Mouse (Mus musculus) gastrocnemius, postnatal 10 days (tissue): ENCODE measurements around the gene Zfp296. TPM values are rescaled to one million over a fixed set of nuclear protein-coding genes. Genes with fewer than 3 reads are reported as not detected.
"Not testable (repeated sequence)": the region's sequence is repeated elsewhere in the genome, so short reads cannot be mapped to it uniquely, and the experiment has no call there.

Experiments used
- DNase-seq: peaks from one replicate; pipeline ENCODE4 v3.0.0; 2021; ENCODE audit warnings: mixed read lengths
- total RNA-seq, 2 experiments: library from RNA; stranded (reverse); gene quantifications; 2 replicates each; pipeline ENCODE4 v1.2.3; 2021

Zfp296 gene
- total RNA-seq, 2 experiments from 2014 or later: 0.21 to 0.23 TPM

DNA sequence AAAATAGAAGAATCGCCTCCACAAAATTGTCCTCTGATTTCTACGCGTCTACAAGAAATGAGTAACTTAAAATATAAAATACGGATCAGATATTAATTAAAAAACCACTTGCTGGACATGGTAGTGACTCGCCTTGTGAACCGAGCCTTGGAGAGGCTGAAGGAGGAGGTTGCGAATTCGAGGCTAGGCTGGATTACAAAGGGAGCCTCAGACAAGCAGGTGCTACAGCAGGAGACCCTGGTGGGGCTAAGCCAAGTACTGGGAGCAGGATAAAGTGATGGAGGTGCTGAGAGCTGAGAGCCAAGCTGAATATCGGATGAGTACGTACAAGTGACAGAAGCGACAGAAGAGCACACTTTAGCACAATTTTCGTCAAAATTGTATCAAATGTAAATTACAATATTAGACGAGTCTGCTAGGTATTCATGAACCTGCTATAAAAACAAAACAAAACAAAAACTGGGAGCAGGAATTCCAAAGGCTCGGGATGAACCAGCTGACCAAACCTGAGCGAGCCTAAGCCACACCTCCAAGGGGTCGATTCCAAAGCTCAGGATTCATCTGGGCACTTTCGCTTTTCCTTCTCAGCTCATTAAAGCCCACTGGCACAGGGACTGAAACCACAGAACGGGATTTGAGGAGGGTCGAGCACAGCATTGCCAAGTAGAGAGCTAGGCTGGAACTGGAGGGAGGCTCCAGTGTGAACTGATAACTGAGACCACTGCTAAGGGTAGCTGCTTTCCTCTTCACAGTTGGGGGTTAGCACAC is 14.3 kb upstream of the Zfp296 start, which contains the start of gene Ppp1r37:
Ppp1r37 (minus strand) TSS at position 434 of the 768 bp plus-strand sequence.
- peak; percentile 21 for DNase-seq

DNA sequence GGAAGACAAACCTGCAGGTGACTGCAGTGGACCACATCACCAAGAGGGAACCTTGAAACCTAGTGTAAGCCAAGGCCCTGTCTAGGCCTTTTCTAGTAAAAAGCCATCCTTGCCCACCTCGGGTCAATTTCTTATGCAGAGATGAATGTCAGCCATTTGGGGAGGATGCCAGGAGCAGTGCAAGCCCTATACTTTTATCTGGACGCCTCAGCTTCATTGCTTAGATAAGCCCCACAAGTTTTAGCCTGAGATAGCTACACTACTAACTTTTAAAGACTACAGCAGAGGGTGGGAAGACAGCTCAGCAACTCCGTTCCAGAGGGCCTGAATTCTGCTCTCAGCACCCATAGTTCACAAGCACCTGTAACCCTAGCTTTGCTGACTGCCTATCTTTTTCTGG is 13.2 kb upstream of the Zfp296 start:
- DNase-seq: no peak

DNA sequence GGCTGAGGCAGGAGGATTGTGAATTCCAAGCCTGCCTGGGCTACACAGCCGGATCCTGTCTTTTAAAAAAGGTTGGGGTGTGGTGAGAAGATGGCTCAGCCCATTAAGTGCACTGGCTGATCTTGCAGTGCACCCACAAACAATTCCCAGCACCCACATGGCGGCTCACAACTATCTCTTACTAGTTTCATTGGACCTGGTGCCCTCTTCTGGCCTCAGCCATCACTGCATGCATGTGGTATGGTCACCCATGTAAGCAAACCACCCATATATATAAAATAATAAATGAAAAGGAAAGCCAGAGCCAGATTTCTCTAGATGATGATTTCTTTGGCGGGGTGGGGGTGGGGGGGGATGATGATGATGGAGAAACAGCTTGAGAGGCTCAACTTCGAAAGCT is 12.6 kb upstream of the Zfp296 start:
- no peak for DNase-seq

DNA sequence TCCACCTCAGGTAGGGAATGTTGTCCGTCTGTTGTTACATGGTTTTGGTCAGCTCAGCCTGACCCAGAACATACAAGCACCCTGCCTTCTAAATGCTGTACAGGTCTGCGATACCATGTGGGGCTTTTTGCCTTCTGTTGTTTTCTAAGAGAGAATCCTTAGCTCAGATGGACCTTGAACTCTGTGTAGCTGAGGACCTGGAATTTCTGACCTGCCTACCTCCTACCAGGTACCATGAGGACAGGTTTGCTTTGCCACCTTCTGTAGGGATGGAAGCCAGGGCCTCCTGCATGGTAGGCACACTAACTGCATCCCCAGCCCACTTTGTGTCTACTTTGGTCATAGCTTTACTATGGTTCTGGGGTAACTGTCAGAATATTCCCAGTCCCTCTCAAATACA is 11.3 kb upstream of the Zfp296 start:
- DNase-seq: no peak

DNA sequence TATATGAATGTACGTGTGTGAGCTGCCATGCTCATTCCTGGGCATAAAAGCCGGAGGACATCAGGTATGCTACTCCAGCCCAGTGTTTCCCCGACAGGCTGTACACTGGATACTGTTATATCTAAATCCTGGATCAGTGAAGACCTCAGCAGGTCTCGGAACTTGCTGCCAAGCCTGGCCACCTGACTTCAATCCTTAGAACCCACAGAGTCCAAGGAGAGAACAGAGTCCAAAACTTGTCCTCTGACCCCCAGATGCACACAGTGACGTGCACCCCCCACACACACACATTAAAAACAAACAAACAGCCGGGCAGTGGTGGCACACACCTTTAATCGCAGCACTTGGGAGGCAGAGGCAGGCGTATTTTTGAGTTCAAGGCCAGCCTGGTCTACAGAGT is 9.7 kb upstream of the Zfp296 start:
- DNase-seq: no peak

DNA sequence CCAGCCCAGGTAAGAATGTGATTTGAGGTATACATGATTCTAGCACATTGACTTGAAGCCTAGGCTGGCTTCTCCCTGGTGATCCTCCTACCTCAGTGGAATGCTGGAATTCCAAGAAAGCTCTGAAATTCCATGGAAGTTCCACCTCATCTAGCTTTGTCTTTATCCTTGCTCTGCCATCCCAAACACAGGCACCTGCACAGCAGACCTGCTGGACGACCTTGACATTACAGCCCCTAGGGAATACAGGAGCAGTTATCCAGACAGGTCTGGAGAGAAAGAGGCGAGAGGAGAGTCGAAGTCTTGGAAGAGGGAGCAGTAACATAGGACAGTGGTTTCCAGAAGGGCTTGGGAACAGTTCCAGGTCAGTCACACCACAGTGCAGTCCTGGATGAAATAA is 7.4 kb upstream of the Zfp296 start:
- DNase-seq: no peak

DNA sequence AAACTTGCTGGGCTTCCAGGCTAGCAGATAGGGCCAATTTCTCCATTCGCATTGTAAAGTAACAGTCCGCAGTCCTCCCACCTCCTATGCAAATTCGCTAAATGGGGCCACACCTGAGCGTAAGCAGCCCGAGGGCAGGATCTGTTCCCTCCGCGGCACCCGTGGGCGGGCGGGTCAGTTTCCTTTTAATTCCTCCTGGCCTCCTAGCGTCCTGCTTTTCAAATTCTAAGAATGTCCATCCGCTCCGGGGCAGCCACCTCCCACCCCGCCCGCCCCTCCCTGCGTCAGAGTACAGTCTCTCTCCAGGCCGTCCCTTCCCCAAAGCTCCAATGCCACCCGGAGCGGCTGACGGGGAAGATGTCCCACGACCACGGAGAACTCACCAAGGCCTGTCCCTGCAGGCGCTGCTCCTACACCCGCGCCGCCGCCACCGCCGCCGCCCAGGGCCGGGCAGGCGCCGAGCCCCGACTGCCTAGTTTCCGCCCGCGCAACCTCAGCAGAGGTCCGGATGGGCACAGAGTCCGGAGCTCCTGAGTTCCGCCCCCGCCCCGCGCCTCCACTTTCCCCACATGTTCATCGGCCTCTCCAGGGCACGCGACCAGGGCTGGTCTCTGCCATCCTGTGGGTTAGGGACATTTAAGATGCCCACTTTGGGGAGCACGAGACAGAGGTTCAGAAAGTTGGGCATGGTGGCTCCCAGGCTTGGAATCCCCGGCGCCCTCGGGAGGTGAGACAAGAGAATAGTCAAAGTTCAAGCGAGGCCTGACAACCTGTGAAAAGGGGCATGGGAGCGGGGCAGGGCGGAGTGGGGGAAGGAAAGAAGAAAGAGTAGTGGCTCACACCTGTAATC is 3.9 kb upstream of the Zfp296 start:
- peak; percentile 84 for DNase-seq

DNA sequence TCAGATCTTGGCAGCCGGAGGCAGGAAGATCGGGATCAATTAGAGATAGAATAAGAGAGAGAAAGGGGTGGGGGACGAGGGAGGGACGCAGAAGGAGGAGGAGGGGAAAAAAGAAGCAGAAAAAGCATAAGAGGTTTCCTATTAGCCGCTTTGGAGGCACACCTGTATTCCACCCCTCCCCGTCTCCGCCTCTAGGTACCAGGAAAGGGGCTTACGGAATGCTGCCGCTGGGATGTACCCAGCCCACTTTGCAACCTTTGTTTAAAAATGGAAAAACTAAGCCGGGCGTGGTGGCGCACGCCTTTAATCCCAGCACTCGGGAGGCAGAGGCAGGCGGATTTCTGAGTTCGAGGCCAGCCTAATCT is 3.3 kb upstream of the Zfp296 start:
- no peak for DNase-seq

DNA sequence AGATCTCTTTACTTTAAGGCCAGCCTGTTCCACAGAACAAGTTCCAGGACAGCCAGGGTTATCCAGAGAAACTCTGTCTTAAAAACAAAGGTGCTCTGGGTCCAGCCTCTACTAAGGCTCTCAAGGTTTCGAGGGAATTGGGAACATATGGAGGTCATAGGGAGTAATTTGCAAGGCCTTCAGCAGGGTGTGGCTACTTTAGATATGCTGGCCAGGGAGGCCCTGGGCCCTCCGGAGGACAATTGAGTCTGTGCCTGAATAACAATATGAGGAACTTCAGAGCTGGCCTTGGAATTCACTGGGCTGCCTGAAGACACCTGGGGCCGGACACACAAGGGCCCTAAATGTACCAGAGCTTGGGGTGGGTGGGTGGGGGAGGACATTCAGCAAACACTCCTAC is 1.5 kb upstream of the Zfp296 start:
- DNase-seq: no peak

DNA sequence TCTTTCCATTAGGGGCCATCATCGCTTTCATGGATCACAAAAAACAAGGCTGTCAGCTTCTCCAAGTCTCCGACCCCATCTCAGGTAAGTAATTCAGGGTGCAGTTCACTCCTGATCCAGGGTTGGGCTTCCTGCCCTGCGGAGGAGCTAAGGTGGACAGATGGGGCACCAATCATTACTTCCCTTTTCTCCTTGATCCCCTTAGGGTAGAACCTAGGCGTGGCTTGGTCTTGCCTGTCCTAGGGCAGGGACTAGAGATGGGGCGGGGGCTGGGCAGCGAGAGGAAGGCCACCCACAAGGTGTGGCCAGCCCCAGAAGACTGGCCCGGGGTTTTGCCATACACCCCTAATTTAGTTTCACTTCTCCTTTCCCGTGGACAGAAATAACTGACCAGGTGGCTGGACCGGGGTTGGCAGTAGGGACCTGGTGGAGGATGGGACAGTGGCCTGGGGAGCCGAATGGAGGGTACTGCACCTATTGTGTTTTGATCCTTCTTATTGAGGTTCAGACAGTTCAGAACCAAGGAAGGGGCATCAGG is 859 bp downstream of the Zfp296 start:
- DNase-seq: no peak

DNA sequence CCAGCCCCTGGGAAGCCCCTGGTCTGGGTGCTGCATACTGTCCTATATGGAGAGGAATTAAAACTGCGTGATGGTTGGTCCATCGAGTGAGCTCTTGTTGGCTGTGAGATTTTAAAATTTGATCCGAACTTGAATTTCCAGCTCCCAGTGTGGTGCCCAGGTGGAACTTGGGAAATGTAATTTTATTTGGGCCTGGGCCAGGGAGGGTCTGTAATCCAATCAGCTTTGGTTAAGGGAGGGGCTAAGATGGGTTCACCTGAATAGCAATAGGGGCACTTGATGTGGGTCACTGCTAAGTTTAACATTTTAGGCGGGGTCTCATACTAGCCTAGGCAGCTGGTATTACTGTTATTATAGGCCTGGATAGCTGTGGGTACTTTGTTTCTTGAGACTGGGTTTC is 1.3 kb downstream of the Zfp296 start:
- no peak for DNase-seq

DNA sequence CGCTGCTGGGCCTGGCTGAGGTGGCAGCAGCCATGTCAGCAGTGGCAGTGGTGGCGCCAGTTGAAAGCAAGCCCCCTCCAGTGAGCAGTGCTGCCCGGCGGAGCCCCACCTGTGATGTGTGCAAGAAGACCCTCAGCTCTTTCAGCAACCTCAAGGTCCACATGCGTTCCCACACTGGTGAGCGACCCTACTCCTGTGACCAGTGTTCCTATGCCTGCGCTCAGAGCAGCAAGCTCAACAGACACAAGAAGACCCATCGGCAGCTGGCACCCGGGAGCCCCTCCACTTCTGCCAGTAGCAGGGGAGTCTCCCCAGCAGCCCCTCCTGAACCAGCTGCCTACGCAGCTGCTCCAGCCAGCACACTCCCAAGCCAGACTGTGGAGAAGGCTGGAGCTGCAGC is 2.7 kb downstream of the Zfp296 start:
- no peak for DNase-seq

DNA sequence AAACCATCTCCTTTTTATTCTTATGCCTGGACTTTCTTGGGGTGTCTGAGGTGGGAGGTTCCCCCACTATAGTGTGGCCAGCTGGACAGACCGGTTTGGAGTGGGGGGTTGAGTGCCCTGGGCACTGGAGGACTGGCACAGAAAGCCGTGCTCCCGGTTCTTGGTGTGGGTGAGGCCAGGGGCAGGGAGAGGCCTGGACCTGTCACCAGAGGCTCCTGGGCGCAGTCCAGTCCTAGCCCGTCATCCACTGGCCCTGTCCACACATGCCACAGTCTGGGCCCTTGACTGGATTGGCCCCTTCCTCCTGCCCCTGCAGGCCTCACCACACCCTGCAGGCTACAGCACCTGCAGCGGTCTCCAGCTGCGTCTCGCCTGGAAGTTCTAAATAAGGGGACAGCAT is 3.5 kb downstream of the Zfp296 start:
- DNase-seq: no peak

DNA sequence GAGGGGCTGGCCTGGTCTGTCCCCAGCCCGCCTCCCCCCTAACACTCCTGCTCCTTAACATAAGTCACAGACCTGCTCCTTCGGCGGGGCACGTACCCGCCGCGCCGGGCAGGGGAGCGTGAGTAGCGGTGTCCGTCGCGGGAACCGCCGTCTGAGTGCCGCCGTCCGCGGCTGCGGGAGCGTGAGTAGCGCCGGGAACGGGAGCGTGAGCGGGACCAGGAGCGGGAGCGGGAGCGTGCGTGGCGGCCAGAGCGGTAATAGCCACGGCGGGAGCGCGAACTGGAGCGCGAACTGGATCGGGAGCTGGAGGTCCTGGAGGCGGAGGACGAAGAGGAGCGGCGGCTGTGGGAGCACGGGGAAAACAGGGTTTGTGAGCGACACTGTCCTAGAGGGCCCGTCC is 9.2 kb downstream of the Zfp296 start:
- DNase-seq: no peak

DNA sequence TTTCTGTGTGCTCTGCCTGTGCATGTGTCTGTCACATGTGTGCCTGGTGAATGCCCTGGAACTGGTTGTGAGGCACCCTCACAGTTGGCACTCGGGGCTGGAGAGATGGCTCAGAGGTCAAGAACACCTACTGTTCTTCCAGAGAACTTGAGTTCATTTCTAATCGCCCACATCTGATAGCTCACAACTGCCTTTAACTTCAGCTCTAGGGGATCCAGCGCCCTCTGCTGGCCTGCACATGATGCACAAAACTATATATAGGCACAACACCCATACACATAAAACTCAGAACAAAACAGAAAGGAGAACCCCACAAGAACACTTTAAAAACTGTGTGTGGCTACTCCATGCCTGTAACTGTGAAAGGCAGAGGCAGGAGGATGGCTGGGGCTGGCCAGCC is 12.1 kb downstream of the Zfp296 start:
- peak; percentile 58 for DNase-seq

DNA sequence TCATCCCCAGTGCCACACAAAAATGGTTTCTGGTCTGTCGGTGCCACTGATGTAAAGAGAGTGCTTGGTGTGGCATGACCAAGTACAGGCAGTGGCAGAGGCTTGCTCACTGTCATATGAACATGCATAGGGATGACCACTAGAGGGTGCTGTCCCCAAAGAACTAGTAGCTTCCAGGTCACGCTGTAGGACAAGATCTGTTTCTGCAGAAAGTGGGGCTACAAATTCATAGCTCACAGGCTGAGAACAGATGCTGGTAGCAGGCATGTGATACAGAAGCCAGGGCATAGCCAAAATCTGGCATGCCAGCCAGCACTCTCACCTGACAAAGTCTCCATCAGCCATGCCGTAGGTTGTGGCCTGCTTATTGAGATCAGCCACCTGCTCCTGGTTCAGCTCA is 12.8 kb downstream of the Zfp296 start:
- peak; percentile 78 for DNase-seq

DNA sequence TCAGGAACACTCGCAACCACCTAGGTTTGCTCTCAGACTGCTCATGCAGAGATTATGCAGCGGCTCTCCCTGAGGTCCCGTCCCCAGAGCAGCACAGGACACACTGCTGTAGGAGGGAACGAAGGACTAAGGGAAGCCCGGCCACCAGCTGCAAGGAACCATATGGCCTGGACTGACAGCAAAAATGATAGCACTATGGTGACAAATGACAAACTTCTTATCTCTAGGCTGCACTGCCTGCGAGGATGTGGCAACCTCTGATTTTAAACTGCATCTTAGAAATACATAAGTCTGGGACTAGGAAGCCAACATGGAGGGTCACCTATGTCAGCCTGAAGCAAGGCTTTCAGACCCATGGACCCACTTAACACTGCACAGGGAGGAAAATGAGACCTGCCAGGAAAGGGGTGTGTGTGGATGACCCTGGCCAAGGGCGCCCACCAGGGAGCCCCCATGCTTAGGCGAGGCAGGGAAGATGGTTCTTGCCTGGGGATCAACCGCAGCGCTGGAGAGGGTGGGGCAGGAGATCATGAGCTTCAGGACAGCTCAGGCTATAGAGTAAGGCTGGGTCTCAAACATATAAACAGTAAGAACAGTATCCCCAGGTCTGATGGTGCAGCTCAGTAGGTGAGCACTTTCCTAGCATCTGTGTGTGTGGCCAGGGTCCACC is 16.1 kb downstream of the Zfp296 start:
- DNase-seq: no peak

DNA sequence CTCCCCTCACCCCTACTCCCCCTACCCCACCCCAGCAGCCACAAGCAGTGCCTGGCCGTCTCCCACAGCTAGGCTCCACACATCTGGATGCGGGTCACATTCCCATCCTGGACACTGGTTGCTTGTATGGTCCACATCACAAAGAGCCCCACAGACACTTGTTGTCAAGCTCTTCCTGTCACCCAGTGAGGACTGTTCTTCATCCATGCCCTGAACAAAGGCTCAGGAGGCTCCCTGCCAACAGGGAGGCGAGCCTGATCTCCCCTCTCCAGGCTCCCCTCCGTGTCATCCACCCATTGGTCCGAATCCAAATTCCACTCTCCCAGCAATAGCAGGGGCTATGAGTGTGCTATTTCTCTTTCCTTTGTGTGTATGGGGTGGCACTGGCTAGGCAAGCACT is 23.5 kb downstream of the Zfp296 start:
- no peak for DNase-seq

DNA sequence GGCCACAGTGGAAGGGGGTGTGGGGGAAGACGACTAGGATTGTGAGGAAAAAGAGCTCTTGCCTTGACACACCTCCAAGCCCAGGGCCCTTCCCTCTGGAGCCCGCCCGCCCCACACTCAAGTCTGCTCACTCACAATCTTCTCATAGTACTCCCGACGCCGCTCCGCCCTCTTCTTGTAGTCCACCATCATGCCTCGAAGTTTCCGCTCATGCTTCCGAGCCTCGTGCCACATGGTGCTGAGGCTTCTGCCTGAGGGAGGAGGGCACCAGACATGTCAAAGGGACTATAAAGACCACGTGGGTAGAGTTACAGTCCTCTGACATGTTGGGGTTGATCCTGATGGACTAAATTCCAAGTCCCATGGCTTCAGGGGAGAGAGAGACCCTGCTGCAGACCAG is 26.0 kb downstream of the Zfp296 start:
- no peak for DNase-seq

DNA sequence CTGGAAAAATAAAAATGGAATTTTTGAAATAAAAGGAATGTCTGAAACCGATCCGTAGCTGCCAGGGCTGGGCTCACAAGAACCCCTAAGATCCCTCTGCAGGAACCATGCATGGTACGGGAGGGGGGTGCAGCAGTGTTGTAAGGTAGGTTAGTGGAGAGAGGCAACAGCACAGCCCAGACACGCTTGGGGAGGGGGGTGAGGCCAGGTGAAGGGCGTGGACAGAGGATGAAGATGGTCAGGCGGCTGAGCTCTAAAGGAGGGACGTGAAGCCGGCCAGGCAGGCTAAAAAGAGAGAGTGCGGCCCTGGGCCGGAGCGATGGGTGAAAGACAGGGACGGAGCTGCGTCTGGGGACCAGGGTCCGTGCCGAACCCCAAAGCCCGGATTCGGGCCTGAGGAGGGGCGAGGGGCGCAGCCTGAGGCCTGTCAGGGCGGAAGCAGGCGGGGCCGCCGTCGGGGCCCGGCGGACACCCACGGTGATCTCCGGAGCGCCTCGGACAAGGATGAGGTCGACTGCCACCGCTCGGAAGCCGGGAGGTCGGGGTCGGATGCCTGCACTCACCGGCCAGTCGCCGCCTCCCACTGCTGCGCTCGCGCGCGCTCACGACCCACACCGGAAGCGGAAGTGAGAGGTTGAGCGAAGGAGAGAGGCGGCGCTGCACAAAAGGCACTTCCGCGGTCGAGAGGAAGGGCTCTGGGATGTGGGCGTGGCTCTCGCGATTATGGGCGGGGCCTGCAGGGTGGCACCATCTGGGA is 26.9 kb downstream of the Zfp296 start, which contains the start of gene Clasrp:
Clasrp (minus strand) TSS at position 638 of the 757 bp plus-strand sequence.
- DNase-seq: peak; percentile 96

DNA sequence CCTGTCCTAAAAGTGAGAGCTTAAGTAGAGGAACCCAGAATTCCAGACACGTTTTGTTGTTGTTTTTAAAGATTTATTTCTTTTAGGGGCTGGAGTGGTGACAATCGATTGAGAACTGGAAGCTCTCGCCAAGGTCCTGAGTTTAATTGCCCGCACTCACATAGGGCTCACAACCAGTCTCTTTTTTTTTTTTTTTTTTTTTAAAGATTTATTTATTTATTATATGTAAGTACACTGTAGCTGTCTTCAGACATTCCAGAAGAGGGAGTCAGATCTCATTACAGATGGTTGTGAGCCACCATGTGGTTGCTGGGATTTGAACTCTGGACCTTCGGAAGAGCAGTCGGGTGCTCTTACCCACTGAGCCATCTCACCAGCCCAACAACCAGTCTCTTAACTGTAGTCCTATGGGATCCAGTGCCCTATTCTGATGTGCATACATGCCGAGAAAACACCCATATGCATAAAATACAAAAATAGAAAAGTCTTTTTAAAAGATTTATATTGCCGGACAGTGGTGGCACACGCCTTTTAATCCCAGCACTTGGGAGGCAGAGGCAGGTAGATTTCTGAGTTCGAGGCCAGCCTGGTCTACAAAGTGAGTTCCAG is 27.6 kb downstream of the Zfp296 start:
- DNase-seq: not testable (repeated sequence)

DNA sequence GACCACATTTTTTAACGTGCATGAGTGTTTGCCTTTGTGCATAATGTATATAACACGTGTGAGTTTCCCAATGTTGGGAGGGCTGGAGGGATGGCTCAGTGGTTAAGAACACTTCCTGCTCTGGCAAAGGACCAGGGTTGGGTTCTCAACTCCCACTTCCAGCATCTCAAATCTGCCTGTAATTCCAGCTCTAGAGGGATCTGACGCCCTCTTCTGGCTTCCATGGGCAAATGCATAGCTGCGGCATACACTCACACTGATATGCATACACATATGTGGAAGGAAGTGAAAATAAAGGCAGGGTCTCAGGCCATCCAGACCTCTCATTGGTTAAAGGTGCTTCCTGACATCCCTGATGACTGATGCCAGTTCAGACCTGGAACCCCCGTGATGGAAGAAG is 30.2 kb downstream of the Zfp296 start:
- DNase-seq: no peak
